ENCODE assay signal across 7 mouse cellular contexts in the genomic region with DNA sequence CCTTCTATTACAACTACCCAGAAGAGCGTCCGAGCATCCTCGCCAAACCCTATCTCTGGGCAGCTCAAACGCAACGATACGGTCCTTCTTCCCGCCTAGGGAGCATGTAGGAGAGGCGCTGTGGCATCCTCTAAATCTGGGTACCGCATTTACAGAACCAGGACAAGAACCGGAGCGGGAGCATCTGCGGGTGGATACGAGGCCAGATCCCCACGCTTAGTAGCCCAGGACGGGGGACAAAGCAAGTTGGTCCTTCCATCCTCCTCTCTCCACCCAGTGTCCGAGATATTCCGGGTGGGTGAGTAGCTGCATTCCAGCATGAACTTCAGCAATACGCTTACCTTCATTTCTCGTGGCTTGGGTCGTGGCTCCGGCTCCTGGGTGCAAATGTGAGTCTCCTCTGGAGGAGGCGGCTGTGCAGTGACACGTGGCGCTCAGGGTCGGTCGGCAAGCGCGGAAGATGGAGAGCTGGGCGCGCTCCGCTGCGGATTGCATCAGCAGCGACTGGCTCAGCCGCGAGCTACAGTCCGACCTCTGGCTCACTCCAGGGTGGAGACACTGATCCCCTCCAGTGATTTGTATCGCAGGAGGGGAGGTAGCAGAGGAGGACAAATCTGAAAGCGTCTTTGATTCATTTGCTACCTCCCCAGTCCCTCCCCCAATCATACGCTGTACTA. TPM values are rescaled to one million over a fixed set of nuclear protein-coding genes. Genes with fewer than 3 reads are reported as not detected.
DNase-seq lines count a peak whose midpoint lies in the region; ATAC-seq and TF ChIP-seq lines count a peak whose summit lies in the region.

TSS of gene Bcat1 (minus strand) at position 637 of the 677 bp plus-strand sequence.

- no peak within 1 kb of the TSS for H3K27ac ChIP-seq in forebrain, embryonic 11.5 days (ENCODE audit: low read depth, low read length)
- no peak within 1 kb of the TSS for H3K27ac ChIP-seq in limb, embryonic 14.5 days (replicated peaks; ENCODE audit: low read depth, low read length)
- H3K27ac ChIP-seq in neural tube, embryonic 13.5 days (replicated peaks), result no peak within 1 kb of the TSS

- H3K4me1 ChIP-seq in forebrain, embryonic 11.5 days (replicated peaks; ENCODE audit: control insufficient read depth, insufficient read depth, low read length), result no peaks in the 10 kb centered on the region; the same call in 1 of the 2 replicates
- H3K4me1 ChIP-seq in limb, embryonic 14.5 days (ENCODE audit: control insufficient read depth, insufficient read depth, low read length), result no peaks in the 10 kb centered on the region; the same call in 1 of the 2 replicates
- peaks cover 14% of the 10 kb centered on the region; the same call in 1 of the 2 replicates for H3K4me1 ChIP-seq in neural tube, embryonic 13.5 days (replicated peaks)

- H3K4me3 ChIP-seq in forebrain, embryonic 11.5 days (ENCODE audit: low read depth, low read length), result peak within 1 kb of the TSS; percentile 57
- H3K4me3 ChIP-seq in limb, embryonic 14.5 days (replicated peaks; ENCODE audit: low read length), result peak within 1 kb of the TSS; percentile 51
- peak within 1 kb of the TSS; percentile 45 for H3K4me3 ChIP-seq in neural tube, embryonic 13.5 days

- H3K27me3 ChIP-seq in forebrain, embryonic 11.5 days (ENCODE audit: control insufficient read depth, insufficient read depth, low read length), result no peaks in the 10 kb centered on the region
- 0 out of 2 replicates have a peak, but pooled peaks cover 9% of the 10 kb centered on the region for H3K27me3 ChIP-seq in limb, embryonic 14.5 days (ENCODE audit: control insufficient read depth, insufficient read depth, low read length)
- 0 out of 2 replicates have a peak, but pooled peaks cover 3% of the 10 kb centered on the region for H3K27me3 ChIP-seq in neural tube, embryonic 13.5 days

- ATAC-seq in forebrain, embryonic 11.5 days (replicated peaks; ENCODE audit: low FRiP score), result peak; percentile 86
- 0 out of 2 replicates have a peak, but pooled peaks have one; percentile 69 for ATAC-seq in limb, embryonic 14.5 days (ENCODE audit: low FRiP score, low read depth)
- ATAC-seq in neural tube, embryonic 13.5 days (ENCODE audit: low read depth), result peak; percentile 83

- H3K4me2 ChIP-seq in forebrain, embryonic 11.5 days (ENCODE audit: low read depth, low read length, severe bottlenecking), result peak within 1 kb of the TSS; percentile 92
- H3K4me2 ChIP-seq in limb, embryonic 14.5 days (replicated peaks; ENCODE audit: low read depth, low read length, severe bottlenecking), result peak within 1 kb of the TSS; percentile 93
- H3K4me2 ChIP-seq in neural tube, embryonic 13.5 days, result peak within 1 kb of the TSS; percentile 98

- no peaks in the 10 kb centered on the region for H3K9me3 ChIP-seq in forebrain, embryonic 11.5 days (ENCODE audit: control insufficient read depth, low read length)
- H3K9me3 ChIP-seq in limb, embryonic 14.5 days (ENCODE audit: control insufficient read depth, low read length), result no peaks in the 10 kb centered on the region
- H3K9me3 ChIP-seq in neural tube, embryonic 13.5 days, result no peaks in the 10 kb centered on the region

- DNase-seq in testis, postnatal 14 days (ENCODE audit: low spot score), result peak; percentile 14
- DNase-seq in testis, postnatal 10 days (ENCODE audit: low spot score), result no peak
- peak; percentile 42 for DNase-seq in adrenal gland, postnatal 10 days
- DNase-seq in forebrain, embryonic 11.5 days (ENCODE audit: low spot score), result peak; percentile 82
- DNase-seq in induced T-regulatory cell, adult 2 months (ENCODE audit: low read depth), result peak; percentile 67
- peak; percentile 38 for DNase-seq in limb, embryonic 14.5 days (ENCODE audit: low spot score)

- WGBS in forebrain, embryonic 11.5 days, result under 1% methylated on average over 39 of the region's 39 CpGs
- WGBS in limb, embryonic 14.5 days, result under 1% methylated on average over 39 of the region's 39 CpGs
- WGBS in neural tube, embryonic 13.5 days, result under 1% methylated on average over 39 of the region's 39 CpGs

- H3K9ac ChIP-seq in forebrain, embryonic 11.5 days (ENCODE audit: low read length), result peak within 1 kb of the TSS; percentile 90
- peak within 1 kb of the TSS; percentile 63 for H3K9ac ChIP-seq in limb, embryonic 14.5 days (ENCODE audit: low read depth, low read length, severe bottlenecking)
- peak within 1 kb of the TSS; percentile 65 for H3K9ac ChIP-seq in neural tube, embryonic 13.5 days

- no peaks in the 10 kb centered on the region for H3K36me3 ChIP-seq in forebrain, embryonic 11.5 days (ENCODE audit: control insufficient read depth, insufficient read depth, low read length)
- no peaks in the 10 kb centered on the region for H3K36me3 ChIP-seq in limb, embryonic 14.5 days (ENCODE audit: control insufficient read depth, insufficient read depth, low read length)
- no peaks in the 10 kb centered on the region for H3K36me3 ChIP-seq in neural tube, embryonic 13.5 days

- no peak for TF ChIP-seq POLR2A in limb, embryonic 14.5 days (IDR thresholded peaks at IDR 0.05; ENCODE audit: borderline replicate concordance, extremely low read depth, insufficient read depth, insufficient read length)

RNA-seq across cellular contexts. Expression of gene Bcat1, which starts in this region (rescaled TPM):
- 1 to 10 TPM; 7.5 to 7.6 TPM for total RNA-seq in adrenal gland, postnatal 10 days (2021)
- polyA plus RNA-seq in forebrain, embryonic 11.5 days (2014; fragmentation: Nextera tagmentation; extraction: Ambion mirVana), result 110 and 115 TPM in 2 replicates
- polyA plus RNA-seq in limb, embryonic 14.5 days (2012; rRNA removed), result 10.9 and 11.6 TPM in 2 replicates
- 30.4 and 34.0 TPM in 2 replicates for polyA plus RNA-seq in limb, embryonic 14.5 days (2014; fragmentation: Nextera tagmentation; extraction: Ambion mirVana)
- 88.7 and 99.2 TPM in 2 replicates for polyA plus RNA-seq in neural tube, embryonic 13.5 days (2015; fragmentation: Nextera tagmentation; extraction: Ambion mirVana)
